Mouse (Mus musculus) embryonic fibroblast, embryonic 13.5 days (primary cell): ENCODE measurements around the gene Olfr1441.

Experiments used
- CTCF ChIP-seq: IDR thresholded peaks from 2 replicates; pipeline ENCODE4 v1.5.1; 2011; ENCODE audit warnings: mild to moderate bottlenecking, control low read depth, low read length, moderate library complexity, borderline replicate concordance; ENCODE audit not compliant: insufficient read depth
- POLR2A ChIP-seq: IDR thresholded peaks from 2 replicates; pipeline ENCODE4 v1.6.1; 2011; ENCODE audit warnings: low read depth, mild to moderate bottlenecking, control low read depth, low read length, moderate library complexity

- no peak for TF ChIP-seq CTCF
- TF ChIP-seq POLR2A = no peak
These were observed 50.2 kb downstream of the Olfr1441 start for GRCm38 (mm10) chr19:12467436-12467835.
